Mouse (Mus musculus) stomach, embryonic 14.5 days (tissue): ENCODE data around the gene Lama2. TPM values are rescaled to one million over a fixed set of nuclear protein-coding genes. Genes with fewer than 3 reads are reported as not detected.

ENCODE experiments used
- ATAC-seq: fragments of 200-750 bp; cut with Nextera tagmentation; 2 replicates; pipeline ENCODE4 v1.8.0; 2017; ENCODE audit warnings: low read depth, moderate TSS enrichment; ENCODE audit not compliant: insufficient number of reproducible peaks, insufficient read depth, low FRiP score
- H3K27ac ChIP-seq: fragments of 300-500 bp; sonication (generic); 2 replicates; pipeline ENCODE4 v1.5.1; 2014; ENCODE audit warnings: mild to moderate bottlenecking, low read length, moderate library complexity, mixed read lengths
- H3K27me3 ChIP-seq: fragments of 300-500 bp; sonication (generic); 2 replicates; pipeline ENCODE4 v1.6.1; 2014; ENCODE audit warnings: low read length, control low read depth, mixed read lengths; ENCODE audit not compliant: control insufficient read depth, insufficient read depth
- H3K36me3 ChIP-seq: fragments of 300-500 bp; sonication (generic); 2 replicates; pipeline ENCODE4 v1.6.1; 2014; ENCODE audit warnings: mild to moderate bottlenecking, control low read depth, low read length, moderate library complexity, mixed read lengths; ENCODE audit not compliant: control insufficient read depth, insufficient read depth
- H3K4me1 ChIP-seq: fragments of 300-500 bp; sonication (generic); 2 replicates; pipeline ENCODE4 v1.6.1; 2014; ENCODE audit warnings: low read length, control low read depth, mixed read lengths; ENCODE audit not compliant: control insufficient read depth, insufficient read depth
- H3K4me2 ChIP-seq: fragments of 300-500 bp; sonication (generic); replicated peaks from 2 replicates; pipeline ENCODE4 v1.6.1; 2014; ENCODE audit warnings: low read depth, low read length, control low read depth
- H3K4me3 ChIP-seq: fragments of 300-500 bp; sonication (generic); 2 replicates; pipeline ENCODE4 v1.5.1; 2014; ENCODE audit warnings: low read depth, low read length, control low read depth
- H3K9ac ChIP-seq: fragments of 300-500 bp; sonication (generic); replicated peaks from 2 replicates; pipeline ENCODE4 v1.6.1; 2014; ENCODE audit warnings: low read depth, mild to moderate bottlenecking, control low read depth, low read length, moderate library complexity, mixed read lengths
- H3K9me3 ChIP-seq: fragments of 300-500 bp; sonication (generic); 2 replicates; pipeline ENCODE4 v1.6.1; 2016; ENCODE audit warnings: low read depth, low read length, control low read depth; ENCODE audit not compliant: control insufficient read depth
- WGBS: fragments of 180-500 bp; shearing (Covaris S2); extraction: QIAGEN DNeasy Blood & Tissue Kit; methylation state at CpG from one replicate; pipeline ENCODE4 v1.1.7; 2014; 5-methylcytosine and 5-hydroxymethylcytosine counted together
- polyA plus RNA-seq: library from polyadenylated mRNA; unstranded; fragments of >200 nt; fragmentation: Nextera tagmentation; extraction: Ambion mirVana; gene quantifications from 2 replicates; pipeline ENCODE4 v1.2.1, GENCODE M21; 2014

Gene Lama2
- polyA plus RNA-seq, 1 experiment from 2014 or later: 25.8 TPM

GRCm38 (mm10) chr10:27077113-27077512, 542.4 kb downstream of the Lama2 start:
- Histone ChIP-seq H3K36me3 (no peaks in the 10 kb centered on the region), H3K9me3 (no peaks in the 10 kb centered on the region), H3K4me1 (no peaks in the 10 kb centered on the region), H3K4me3 (no peak overlapping the region), H3K27me3 (no peaks in the 10 kb centered on the region), H3K27ac (no peak overlapping the region), H3K9ac (no peak overlapping the region), H3K4me2 (no peak overlapping the region)
- no peak for ATAC-seq
- WGBS: 84% methylated on average over 2 of the region's 2 CpGs

- no peaks in the 10 kb centered on the region for H3K4me1 ChIP-seq
- no peaks in the 10 kb centered on the region for H3K27me3 ChIP-seq
- no peak for ATAC-seq
- WGBS: 86% methylated on average over 2 of the region's 2 CpGs
- no peak overlapping the region for H3K9ac ChIP-seq
- no peaks in the 10 kb centered on the region for H3K36me3 ChIP-seq
- no peak overlapping the region for H3K4me2 ChIP-seq
- H3K9me3 ChIP-seq: no peaks in the 10 kb centered on the region
- H3K27ac ChIP-seq: no peak overlapping the region
- H3K4me3 ChIP-seq: no peak overlapping the region
Measured at GRCm38 (mm10) chr10:27068794-27069435, 550.6 kb downstream of the Lama2 start.

- ATAC-seq: peak; percentile 46; the same call in 1 of the 2 replicates
- no peaks in the 10 kb centered on the region for H3K36me3 ChIP-seq
- H3K4me2 ChIP-seq: no peak overlapping the region
- H3K9ac ChIP-seq: no peak overlapping the region
- H3K4me3 ChIP-seq: no peak overlapping the region
- no peaks in the 10 kb centered on the region for H3K27me3 ChIP-seq
- H3K9me3 ChIP-seq: no peaks in the 10 kb centered on the region
- no peaks in the 10 kb centered on the region for H3K4me1 ChIP-seq
- no peak overlapping the region for H3K27ac ChIP-seq
- 38% methylated on average over 4 of the region's 4 CpGs for WGBS
Measured at GRCm38 (mm10) chr10:27063671-27064070, 555.9 kb downstream of the Lama2 start.

- no peaks in the 10 kb centered on the region for H3K9me3 ChIP-seq
- no peak overlapping the region for H3K4me3 ChIP-seq
- H3K4me1 ChIP-seq: no peaks in the 10 kb centered on the region
- H3K9ac ChIP-seq: no peak overlapping the region
- 72% methylated on average over 4 of the region's 4 CpGs for WGBS
- H3K36me3 ChIP-seq: no peaks in the 10 kb centered on the region
- H3K27ac ChIP-seq: no peak overlapping the region
- no peaks in the 10 kb centered on the region for H3K27me3 ChIP-seq
- ATAC-seq: no peak
- H3K4me2 ChIP-seq: no peak overlapping the region
Measured at GRCm38 (mm10) chr10:27054488-27054887, 565.1 kb downstream of the Lama2 start.

GRCm38 (mm10) chr10:27047196-27047595, 572.4 kb downstream of the Lama2 start:
- no peaks in the 10 kb centered on the region for H3K36me3 ChIP-seq
- 77% methylated on average over 2 of the region's 2 CpGs for WGBS
- H3K4me2 ChIP-seq: no peak overlapping the region
- H3K4me1 ChIP-seq: no peaks in the 10 kb centered on the region
- no peak overlapping the region for H3K4me3 ChIP-seq
- no peaks in the 10 kb centered on the region for H3K9me3 ChIP-seq
- H3K9ac ChIP-seq: no peak overlapping the region
- no peak for ATAC-seq
- H3K27me3 ChIP-seq: no peaks in the 10 kb centered on the region
- no peak overlapping the region for H3K27ac ChIP-seq

GRCm38 (mm10) chr10:27041812-27042211, 577.7 kb downstream of the Lama2 start:
- Histone ChIP-seq H3K27me3 (no peaks in the 10 kb centered on the region), H3K27ac (no peak overlapping the region), H3K4me3 (no peak overlapping the region), H3K36me3 (no peaks in the 10 kb centered on the region), H3K9me3 (no peaks in the 10 kb centered on the region), H3K4me1 (no peaks in the 10 kb centered on the region), H3K4me2 (no peak overlapping the region), H3K9ac (no peak overlapping the region)
- no peak for ATAC-seq
- WGBS: 42% methylated on average over 1 of the region's 1 CpGs

- no peak overlapping the region for H3K4me3 ChIP-seq
- ATAC-seq: no peak
- H3K9ac ChIP-seq: no peak overlapping the region
- H3K4me2 ChIP-seq: no peak overlapping the region
- no peaks in the 10 kb centered on the region for H3K36me3 ChIP-seq
- H3K27me3 ChIP-seq: no peaks in the 10 kb centered on the region
- no peak overlapping the region for H3K27ac ChIP-seq
- 67% methylated on average over 1 of the region's 1 CpGs for WGBS
- no peaks in the 10 kb centered on the region for H3K4me1 ChIP-seq
- no peaks in the 10 kb centered on the region for H3K9me3 ChIP-seq
Measured at GRCm38 (mm10) chr10:27022707-27023106, 596.9 kb downstream of the Lama2 start.

GRCm38 (mm10) chr10:27012804-27013365, 606.7 kb downstream of the Lama2 start:
- Histone ChIP-seq H3K36me3 (no peaks in the 10 kb centered on the region), H3K4me1 (no peaks in the 10 kb centered on the region), H3K4me2 (no peak overlapping the region), H3K9ac (no peak overlapping the region), H3K27me3 (no peaks in the 10 kb centered on the region), H3K27ac (no peak overlapping the region), H3K4me3 (no peak overlapping the region), H3K9me3 (no peaks in the 10 kb centered on the region)
- no peak for ATAC-seq

GRCm38 (mm10) chr10:27007364-27007763, 612.2 kb downstream of the Lama2 start:
- ATAC-seq: no peak
- Histone ChIP-seq H3K9ac (no peak overlapping the region), H3K9me3 (no peaks in the 10 kb centered on the region), H3K27ac (no peak overlapping the region), H3K4me2 (no peak overlapping the region), H3K36me3 (no peaks in the 10 kb centered on the region), H3K4me3 (no peak overlapping the region), H3K27me3 (no peaks in the 10 kb centered on the region), H3K4me1 (no peaks in the 10 kb centered on the region)
- 72% methylated on average over 2 of the region's 2 CpGs for WGBS
